Mouse (Mus musculus) thymus, adult 2 months (tissue): Measurements from ENCODE around the gene Mrpl16.

Experiments
- CTCF ChIP-seq: fragments of 200-500 bp; IDR thresholded peaks from 2 replicates; pipeline ENCODE4 v1.5.1; 2012; ENCODE audit warnings: mild to moderate bottlenecking, control low read depth, low read length, moderate library complexity, borderline replicate concordance; ENCODE audit not compliant: control insufficient read depth, poor library complexity, insufficient read depth; ENCODE audit errors: extremely low read depth
- POLR2A ChIP-seq: fragments of 200-500 bp; IDR thresholded peaks from 2 replicates; pipeline ENCODE4 v1.6.1; 2012; ENCODE audit warnings: mild to moderate bottlenecking, low read length, control low read depth, moderate library complexity; ENCODE audit not compliant: control insufficient read depth, poor library complexity, insufficient read depth; ENCODE audit errors: extremely low read depth

GRCm38 (mm10) chr19:11819800-11820199 lies 49.6 kb downstream of the Mrpl16 start:
- TF ChIP-seq CTCF (peak; percentile 75; the same call in 1 of the 2 replicates), POLR2A (no peak)
